Mouse (Mus musculus) lung, postnatal 0 days (tissue): ENCODE data around the gene Hagh. TPM values are rescaled to one million over a fixed set of nuclear protein-coding genes. Genes with fewer than 3 reads are reported as not detected.

Source experiments
- ATAC-seq: fragments of 200-750 bp; cut with Nextera tagmentation; 2 replicates; pipeline ENCODE4 v1.8.0; 2017; ENCODE audit warnings: moderate library complexity
- DNase-seq: peaks from one replicate; pipeline ENCODE4 v3.0.0-alpha.2; 2016; ENCODE audit warnings: low spot score
- H3K27ac ChIP-seq: fragments of 300-500 bp; sonication (generic); 2 replicates; pipeline ENCODE4 v1.5.1; 2014; ENCODE audit warnings: antibody characterized with exemption, mild to moderate bottlenecking, low read length, mixed read lengths
- H3K27me3 ChIP-seq: fragments of 300-500 bp; sonication (generic); replicated peaks from 2 replicates; pipeline ENCODE4 v1.6.1; 2014; ENCODE audit warnings: low read length, mixed read lengths; ENCODE audit not compliant: insufficient read depth
- H3K36me3 ChIP-seq: fragments of 300-500 bp; sonication (generic); 2 replicates; pipeline ENCODE4 v1.6.1; 2014; ENCODE audit warnings: low read length, mixed read lengths; ENCODE audit not compliant: insufficient read depth
- H3K4me1 ChIP-seq: fragments of 300-500 bp; sonication (generic); 2 replicates; pipeline ENCODE4 v1.6.1; 2014; ENCODE audit warnings: antibody characterized with exemption, low read depth, low read length, mixed read lengths; ENCODE audit not compliant: insufficient read depth
- H3K4me2 ChIP-seq: fragments of 300-500 bp; sonication (generic); replicated peaks from 2 replicates; pipeline ENCODE4 v1.6.1; 2014; ENCODE audit warnings: low read depth, mild to moderate bottlenecking, low read length, moderate library complexity, mixed read lengths
- H3K4me3 ChIP-seq: fragments of 300-500 bp; sonication (generic); 2 replicates; pipeline ENCODE4 v1.5.1; 2014; ENCODE audit warnings: low read depth, low read length
- H3K9ac ChIP-seq: fragments of 300-500 bp; sonication (generic); replicated peaks from 2 replicates; pipeline ENCODE4 v1.6.1; 2014; ENCODE audit warnings: low read depth, mild to moderate bottlenecking
- H3K9me3 ChIP-seq: fragments of 300-500 bp; sonication (generic); 2 replicates; pipeline ENCODE4 v1.6.1; 2016; ENCODE audit warnings: low read length, mixed read lengths
- CTCF ChIP-seq: IDR thresholded peaks from 2 replicates; pipeline ENCODE4 v1.5.1; 2016; ENCODE audit warnings: antibody characterized with exemption, mild to moderate bottlenecking
- EP300 ChIP-seq: IDR thresholded peaks from 2 replicates; pipeline ENCODE4 v1.6.1; 2016; ENCODE audit warnings: antibody characterized with exemption, mild to moderate bottlenecking, control low read depth
- WGBS: fragments of 180-500 bp; shearing (Covaris S2); extraction: QIAGEN DNeasy Blood & Tissue Kit; methylation state at CpG from one replicate; pipeline ENCODE4 v1.1.7; 2014; 5-methylcytosine and 5-hydroxymethylcytosine counted together
- polyA plus RNA-seq: library from polyadenylated mRNA; unstranded; fragments of >200 nt; fragmentation: Nextera tagmentation; extraction: Ambion mirVana; gene quantifications from 2 replicates; pipeline ENCODE4 v1.2.1, GENCODE M21; 2015

Hagh gene
- polyA plus RNA-seq, 1 experiment from 2014 or later: 56.8 TPM

- H3K9ac ChIP-seq: peak overlapping the region; percentile 65
- H3K4me1 ChIP-seq: peaks cover 4% of the 10 kb centered on the region; the same call in 1 of the 2 replicates
- peak overlapping the region; percentile 70 for H3K4me2 ChIP-seq
- 32% methylated on average over 11 of the region's 11 CpGs for WGBS
- TF ChIP-seq CTCF (no peak), EP300 (no peak)
- no peaks in the 10 kb centered on the region for H3K9me3 ChIP-seq
- peak overlapping the region; percentile 72 for H3K4me3 ChIP-seq
- DNase-seq: no peak
- no peak overlapping the region for H3K27ac ChIP-seq
- H3K27me3 ChIP-seq: no peaks in the 10 kb centered on the region
- no peak for ATAC-seq
- H3K36me3 ChIP-seq: peaks cover 41% of the 10 kb centered on the region
Observed at GRCm38 (mm10) chr17:24896993-24897269, 57.0 kb downstream of the Hagh start.

GRCm38 (mm10) chr17:24897600-24897999, 57.7 kb downstream of the Hagh start:
- no peak overlapping the region for H3K9ac ChIP-seq
- no peak overlapping the region for H3K4me3 ChIP-seq
- DNase-seq (no peak), ATAC-seq (no peak)
- H3K4me1 ChIP-seq: peaks cover 4% of the 10 kb centered on the region; the same call in 1 of the 2 replicates
- peaks cover 44% of the 10 kb centered on the region for H3K36me3 ChIP-seq
- no peak overlapping the region for H3K4me2 ChIP-seq
- H3K27ac ChIP-seq: no peak overlapping the region
- no peaks in the 10 kb centered on the region for H3K9me3 ChIP-seq
- TF ChIP-seq EP300: no peak
- TF ChIP-seq CTCF: no peak
- WGBS: 66% methylated on average over 4 of the region's 4 CpGs
- no peaks in the 10 kb centered on the region for H3K27me3 ChIP-seq

GRCm38 (mm10) chr17:24898041-24898854, 58.3 kb downstream of the Hagh start:
- H3K36me3 ChIP-seq: peaks cover 45% of the 10 kb centered on the region
- TF ChIP-seq EP300 (no peak), CTCF (no peak)
- DNase-seq (no peak), ATAC-seq (no peak)
- no peaks in the 10 kb centered on the region for H3K9me3 ChIP-seq
- no peak overlapping the region for H3K27ac ChIP-seq
- peaks cover 4% of the 10 kb centered on the region; the same call in 1 of the 2 replicates for H3K4me1 ChIP-seq
- no peak overlapping the region for H3K4me3 ChIP-seq
- 72% methylated on average over 4 of the region's 4 CpGs for WGBS
- H3K4me2 ChIP-seq: no peak overlapping the region
- H3K27me3 ChIP-seq: no peaks in the 10 kb centered on the region
- no peak overlapping the region for H3K9ac ChIP-seq

GRCm38 (mm10) chr17:24899153-24899552, 59.2 kb downstream of the Hagh start:
- Histone ChIP-seq H3K27ac (no peak overlapping the region), H3K36me3 (peaks cover 53% of the 10 kb centered on the region), H3K4me1 (peaks cover 2% of the 10 kb centered on the region; the same call in 1 of the 2 replicates), H3K4me2 (no peak overlapping the region), H3K9me3 (no peaks in the 10 kb centered on the region), H3K4me3 (no peak overlapping the region), H3K27me3 (no peaks in the 10 kb centered on the region), H3K9ac (no peak overlapping the region)
- ATAC-seq (no peak), DNase-seq (no peak)
- TF ChIP-seq CTCF: no peak
- 77% methylated on average over 5 of the region's 5 CpGs for WGBS

- no peak for ATAC-seq
- no peaks in the 10 kb centered on the region for H3K9me3 ChIP-seq
Observed at GRCm38 (mm10) chr17:24900014-24900413, 60.1 kb downstream of the Hagh start.

GRCm38 (mm10) chr17:24902124-24902523, 62.2 kb downstream of the Hagh start:
- TF ChIP-seq CTCF (no peak), EP300 (no peak)
- Histone ChIP-seq H3K9ac (no peak overlapping the region), H3K9me3 (no peaks in the 10 kb centered on the region), H3K36me3 (peaks cover 72% of the 10 kb centered on the region), H3K4me3 (no peak overlapping the region), H3K4me1 (no peaks in the 10 kb centered on the region), H3K4me2 (no peak overlapping the region), H3K27me3 (no peaks in the 10 kb centered on the region), H3K27ac (no peak overlapping the region)
- DNase-seq (no peak), ATAC-seq (no peak)
- WGBS: 86% methylated on average over 5 of the region's 5 CpGs

More at GRCm38 (mm10) chr17:24900014-24900413, 60.1 kb downstream of the Hagh start:
- no peak for TF ChIP-seq CTCF
- no peak for TF ChIP-seq EP300
- Histone ChIP-seq H3K9ac (no peak overlapping the region), H3K4me3 (no peak overlapping the region), H3K27ac (no peak overlapping the region), H3K4me1 (no peaks in the 10 kb centered on the region), H3K36me3 (peaks cover 61% of the 10 kb centered on the region), H3K4me2 (no peak overlapping the region), H3K27me3 (no peaks in the 10 kb centered on the region)
- 91% methylated on average over 6 of the region's 6 CpGs for WGBS
- DNase-seq: no peak
